Mouse (Mus musculus) hindbrain, embryonic 13.5 days (tissue): ENCODE data around the gene Nup107. TPM values are rescaled to one million over a fixed set of nuclear protein-coding genes. Genes with fewer than 3 reads are reported as not detected.
"Not testable (repeated sequence)": the region's sequence is repeated elsewhere in the genome, so short reads cannot be mapped to it uniquely, and the experiment has no call there.

ENCODE experiments used
- ATAC-seq: fragments of 200-750 bp; cut with Nextera tagmentation; 2 replicates; pipeline ENCODE4 v1.8.0; 2017; ENCODE audit warnings: moderate TSS enrichment; ENCODE audit not compliant: low FRiP score
- H3K27ac ChIP-seq: fragments of 300-500 bp; sonication (generic); 2 replicates; pipeline ENCODE4 v1.5.1; 2015; ENCODE audit warnings: inconsistent platforms, mild to moderate bottlenecking, moderate library complexity
- H3K27me3 ChIP-seq: fragments of 300-500 bp; sonication (generic); 2 replicates; pipeline ENCODE4 v1.6.1; 2015; ENCODE audit warnings: mild to moderate bottlenecking, inconsistent platforms
- H3K36me3 ChIP-seq: fragments of 300-500 bp; sonication (generic); 2 replicates; pipeline ENCODE4 v1.6.1; 2015; ENCODE audit warnings: mild to moderate bottlenecking, inconsistent platforms
- H3K4me1 ChIP-seq: fragments of 300-500 bp; sonication (generic); replicated peaks from 2 replicates; pipeline ENCODE4 v1.6.1; 2015; ENCODE audit warnings: inconsistent platforms
- H3K4me2 ChIP-seq: fragments of 300-500 bp; sonication (generic); 2 replicates; pipeline ENCODE4 v1.6.1; 2015; ENCODE audit warnings: inconsistent platforms, mild to moderate bottlenecking, moderate library complexity
- H3K4me3 ChIP-seq: fragments of 300-500 bp; sonication (generic); 2 replicates; pipeline ENCODE4 v1.5.1; 2015; ENCODE audit warnings: mild to moderate bottlenecking, inconsistent platforms
- H3K9ac ChIP-seq: fragments of 300-500 bp; sonication (generic); 2 replicates; pipeline ENCODE4 v1.6.1; 2015; ENCODE audit warnings: mild to moderate bottlenecking, inconsistent platforms
- H3K9me3 ChIP-seq: fragments of 300-500 bp; sonication (generic); 2 replicates; pipeline ENCODE4 v1.6.1; 2016; ENCODE audit warnings: inconsistent platforms
- WGBS: fragments of 180-500 bp; shearing (Covaris S2); methylation state at CpG from one replicate; pipeline ENCODE4 v1.1.7; 2015; 5-methylcytosine and 5-hydroxymethylcytosine counted together
- polyA plus RNA-seq: library from polyadenylated mRNA; unstranded; fragments of >200 nt; fragmentation: Nextera tagmentation; extraction: Ambion mirVana; gene quantifications from 2 replicates; pipeline ENCODE4 v1.2.1, GENCODE M21; 2015

Nup107 gene
- polyA plus RNA-seq, 1 experiment from 2014 or later, result 42.5 TPM

- H3K9ac ChIP-seq, result no peak overlapping the region
- WGBS, result 93% methylated on average over 14 of the region's 14 CpGs
- no peaks in the 10 kb centered on the region for H3K9me3 ChIP-seq
- H3K27ac ChIP-seq, result no peak overlapping the region
- H3K36me3 ChIP-seq, result peaks cover 42% of the 10 kb centered on the region
- no peak for ATAC-seq
- peaks cover 6% of the 10 kb centered on the region for H3K4me1 ChIP-seq
- no peaks in the 10 kb centered on the region for H3K27me3 ChIP-seq
- H3K4me3 ChIP-seq, result no peak overlapping the region
- no peak overlapping the region for H3K4me2 ChIP-seq
Measured at GRCm38 (mm10) chr10:117749787-117750343, 42.6 kb downstream of the Nup107 start.

DNA sequence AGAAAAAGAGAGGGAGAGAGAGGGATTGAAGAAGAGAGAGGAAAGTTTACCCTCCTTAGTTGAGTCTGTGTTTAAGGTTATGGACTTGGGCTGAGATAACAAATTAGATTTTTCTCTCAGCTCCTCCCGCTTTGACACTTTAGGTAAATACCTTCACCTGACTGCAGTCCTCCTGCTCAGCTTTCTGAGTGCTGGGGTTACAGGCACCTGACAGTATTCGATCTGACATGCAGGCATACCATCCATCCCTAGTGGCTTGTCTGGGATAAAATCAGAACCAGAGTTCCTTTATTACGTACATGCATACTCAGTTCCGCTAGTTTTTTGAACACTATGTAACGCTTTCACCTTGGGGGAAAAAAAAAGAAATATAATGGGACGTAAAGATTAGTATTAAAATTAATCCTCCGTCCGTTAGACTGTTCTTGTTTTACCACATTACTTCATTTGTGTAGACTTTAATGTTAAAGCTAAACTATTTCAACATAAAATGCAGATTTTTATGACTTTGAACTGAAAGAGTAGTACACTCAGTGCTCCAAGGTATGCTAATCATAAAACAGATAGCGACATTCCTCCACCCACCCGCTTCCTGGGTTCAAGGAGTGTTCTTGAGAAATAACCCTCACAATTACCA lies 43.3 kb downstream of the Nup107 start:
- Histone ChIP-seq H3K27me3 (no peaks in the 10 kb centered on the region), H3K4me2 (no peak overlapping the region), H3K4me1 (peaks cover 13% of the 10 kb centered on the region), H3K4me3 (no peak overlapping the region), H3K9me3 (no peaks in the 10 kb centered on the region), H3K9ac (no peak overlapping the region), H3K27ac (no peak overlapping the region), H3K36me3 (peaks cover 36% of the 10 kb centered on the region)
- ATAC-seq, result no peak
- 97% methylated on average over 10 of the region's 10 CpGs for WGBS

DNA sequence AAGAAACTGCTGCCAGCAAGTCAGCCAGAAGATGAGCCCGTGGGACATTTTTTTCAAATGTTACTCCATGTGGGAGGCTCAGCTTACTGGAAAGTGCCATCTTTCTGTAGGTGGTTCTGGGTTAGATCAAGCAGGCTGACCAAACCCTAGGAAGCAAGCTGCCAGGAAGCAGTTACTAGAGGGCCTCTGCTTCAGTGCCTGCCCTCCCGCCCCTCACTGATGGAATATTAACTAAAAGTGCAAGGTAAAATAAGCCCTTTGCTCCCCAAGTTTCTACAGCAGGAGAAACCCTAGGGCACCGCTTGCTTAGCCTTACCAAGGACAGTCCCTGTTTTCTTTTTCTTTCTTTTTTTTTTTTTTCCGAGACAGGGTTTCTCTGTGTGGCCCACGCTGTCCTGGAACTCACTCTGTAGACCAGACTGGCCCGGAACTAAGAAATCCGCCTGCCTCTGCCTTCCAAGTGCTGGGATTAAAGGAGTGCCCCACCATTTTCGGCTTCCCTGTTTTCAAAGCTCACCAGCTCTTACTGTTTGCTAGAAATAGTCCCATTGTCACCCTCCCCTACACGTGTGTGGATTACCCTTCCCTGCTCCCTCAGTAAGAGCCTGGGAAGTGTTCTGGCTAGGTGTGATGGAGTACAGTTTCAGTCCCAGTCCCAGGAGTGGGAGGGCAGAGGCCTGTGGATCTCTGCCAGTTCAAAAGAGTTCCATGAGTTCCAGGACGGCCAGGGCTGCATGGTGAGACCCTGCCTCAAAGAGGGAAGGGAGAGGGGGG lies 44.0 kb downstream of the Nup107 start:
- Histone ChIP-seq H3K27me3 (no peaks in the 10 kb centered on the region), H3K4me3 (no peak overlapping the region), H3K4me2 (no peak overlapping the region), H3K9me3 (no peaks in the 10 kb centered on the region), H3K36me3 (peaks cover 40% of the 10 kb centered on the region), H3K27ac (no peak overlapping the region), H3K9ac (no peak overlapping the region), H3K4me1 (peaks cover 20% of the 10 kb centered on the region)
- 93% methylated on average over 10 of the region's 10 CpGs for whole genome bisulfite sequencing
- no peak for ATAC-seq

DNA sequence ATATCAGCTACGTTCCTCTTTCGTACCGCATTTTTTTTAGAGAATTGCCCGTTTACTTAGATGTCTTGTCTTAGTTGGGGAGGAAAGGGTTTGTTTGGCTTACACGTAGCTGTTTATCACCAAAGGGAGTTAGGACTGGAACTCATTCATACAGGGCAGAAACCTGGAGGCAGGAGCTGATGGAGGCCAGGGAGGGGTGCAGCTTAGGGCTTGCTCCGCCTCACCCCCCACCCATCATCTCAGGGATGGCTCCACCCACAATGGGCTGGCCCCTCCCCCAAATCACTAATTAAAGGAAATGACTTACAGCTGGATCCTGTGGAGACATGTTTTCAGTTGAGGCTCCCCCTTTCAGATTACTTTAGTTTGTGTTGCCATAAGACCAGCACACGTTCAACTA lies 44.8 kb downstream of the Nup107 start:
- peaks cover 36% of the 10 kb centered on the region for H3K36me3 ChIP-seq
- peaks cover 24% of the 10 kb centered on the region for H3K4me1 ChIP-seq
- no peaks in the 10 kb centered on the region for H3K27me3 ChIP-seq
- no peak for ATAC-seq
- WGBS, result 96% methylated on average over 7 of the region's 7 CpGs
- no peak overlapping the region for H3K4me3 ChIP-seq
- no peak overlapping the region for H3K9ac ChIP-seq
- no peak overlapping the region for H3K27ac ChIP-seq
- H3K9me3 ChIP-seq, result no peaks in the 10 kb centered on the region
- H3K4me2 ChIP-seq, result no peak overlapping the region

DNA sequence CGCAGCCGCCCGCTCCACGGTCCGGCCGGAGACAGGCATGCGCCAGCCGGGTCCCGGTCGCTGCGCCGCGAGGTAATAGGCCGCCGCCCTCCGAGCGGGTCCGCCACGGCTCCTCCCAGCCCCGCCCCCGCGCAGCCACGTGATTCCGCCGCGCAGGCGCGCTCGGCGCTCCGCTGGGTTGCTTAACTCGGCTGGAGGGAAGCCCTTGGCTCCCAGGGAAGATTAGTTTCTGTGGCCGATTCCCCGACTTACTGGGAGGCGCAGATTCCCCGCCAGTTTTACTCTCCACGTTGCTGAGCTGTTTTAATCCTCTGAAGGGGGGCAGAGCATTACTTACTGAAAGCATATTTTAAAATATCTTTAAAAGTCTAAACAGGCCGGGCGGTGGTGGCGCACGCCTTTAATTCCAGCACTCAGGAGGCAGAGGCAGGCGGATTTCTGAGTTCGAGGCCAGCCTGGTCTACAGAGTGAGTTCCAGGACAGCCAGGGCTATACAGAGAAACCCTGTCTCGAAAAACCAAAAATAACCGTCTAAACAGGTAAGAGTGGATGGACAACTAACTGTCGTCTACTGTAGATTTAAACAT lies 46.1 kb downstream of the Nup107 start, which contains the start of gene Slc35e3:
Slc35e3 (minus strand) TSS at position 69 of the 587 bp plus-strand sequence.
- peaks cover 31% of the 10 kb centered on the region for H3K36me3 ChIP-seq
- WGBS, result 14% methylated on average over 46 of the region's 46 CpGs
- H3K9ac ChIP-seq, result peak within 1 kb of the TSS; percentile 82
- H3K4me3 ChIP-seq, result peak within 1 kb of the TSS; percentile 57
- H3K27me3 ChIP-seq, result no peaks in the 10 kb centered on the region
- H3K27ac ChIP-seq, result peak within 1 kb of the TSS; percentile 69
- peak within 1 kb of the TSS; percentile 65 for H3K4me2 ChIP-seq
- H3K9me3 ChIP-seq, result no peaks in the 10 kb centered on the region
- peak; percentile 97 for ATAC-seq
- peaks cover 26% of the 10 kb centered on the region for H3K4me1 ChIP-seq

- Histone ChIP-seq H3K27ac (peak overlapping the region; percentile 69), H3K4me3 (peak overlapping the region; percentile 57), H3K9ac (peak overlapping the region; percentile 82), H3K4me2 (peak overlapping the region; percentile 65), H3K4me1 (peaks cover 26% of the 10 kb centered on the region), H3K36me3 (peaks cover 29% of the 10 kb centered on the region)
- H3K27me3 ChIP-seq, H3K9me3 ChIP-seq: not testable (repeated sequence)
- WGBS, result under 1% methylated on average over 14 of the region's 46 CpGs
- peak; percentile 78 for ATAC-seq
Measured at GRCm38 (mm10) chr10:117745570-117746296, 46.8 kb downstream of the Nup107 start.

GRCm38 (mm10) chr10:117743917-117744316 lies 48.6 kb downstream of the Nup107 start:
- Histone ChIP-seq H3K9ac (peak overlapping the region; percentile 82), H3K36me3 (peaks cover 36% of the 10 kb centered on the region), H3K27me3 (no peaks in the 10 kb centered on the region), H3K27ac (no peak overlapping the region), H3K4me1 (peaks cover 26% of the 10 kb centered on the region), H3K4me3 (peak overlapping the region; percentile 57; the same call in 1 of the 2 replicates), H3K9me3 (no peaks in the 10 kb centered on the region), H3K4me2 (peak overlapping the region; percentile 65)
- ATAC-seq, result no peak
- 88% methylated on average over 4 of the region's 4 CpGs for WGBS

- H3K9me3 ChIP-seq, result no peaks in the 10 kb centered on the region
- ATAC-seq, result no peak
- no peak overlapping the region for H3K9ac ChIP-seq
- H3K27ac ChIP-seq, result no peak overlapping the region
- no peak overlapping the region for H3K4me2 ChIP-seq
- H3K4me3 ChIP-seq, result no peak overlapping the region
- peaks cover 40% of the 10 kb centered on the region for H3K36me3 ChIP-seq
- H3K27me3 ChIP-seq, result no peaks in the 10 kb centered on the region
- peaks cover 26% of the 10 kb centered on the region for H3K4me1 ChIP-seq
- WGBS, result 89% methylated on average over 2 of the region's 2 CpGs
Measured at GRCm38 (mm10) chr10:117743182-117743581, 49.3 kb downstream of the Nup107 start.

DNA sequence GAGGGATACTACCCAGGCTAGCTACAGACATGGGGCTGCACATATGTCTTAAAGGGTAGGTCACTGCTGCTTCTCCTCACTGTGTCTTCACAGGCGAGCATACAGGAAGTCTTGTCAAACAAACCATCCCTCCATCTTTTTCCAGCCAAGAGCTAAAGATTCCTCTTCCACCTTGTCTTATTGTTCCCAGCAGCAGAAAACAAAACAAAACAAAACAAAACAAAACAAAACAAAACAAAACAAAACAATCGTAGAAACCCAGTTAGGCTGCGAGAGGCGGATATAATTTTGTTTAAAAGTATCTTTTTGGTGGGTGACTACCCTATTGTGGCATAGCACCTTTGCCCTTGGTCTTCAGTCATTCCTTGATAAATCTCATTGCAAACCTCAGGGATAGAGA lies 49.9 kb downstream of the Nup107 start:
- no peak overlapping the region for H3K4me3 ChIP-seq
- H3K36me3 ChIP-seq, result peaks cover 46% of the 10 kb centered on the region
- H3K4me1 ChIP-seq, result peaks cover 26% of the 10 kb centered on the region
- no peaks in the 10 kb centered on the region for H3K9me3 ChIP-seq
- H3K9ac ChIP-seq, result no peak overlapping the region
- 93% methylated on average over 4 of the region's 4 CpGs for WGBS
- no peak overlapping the region for H3K27ac ChIP-seq
- H3K27me3 ChIP-seq, result no peaks in the 10 kb centered on the region
- H3K4me2 ChIP-seq, result no peak overlapping the region
- ATAC-seq, result no peak

DNA sequence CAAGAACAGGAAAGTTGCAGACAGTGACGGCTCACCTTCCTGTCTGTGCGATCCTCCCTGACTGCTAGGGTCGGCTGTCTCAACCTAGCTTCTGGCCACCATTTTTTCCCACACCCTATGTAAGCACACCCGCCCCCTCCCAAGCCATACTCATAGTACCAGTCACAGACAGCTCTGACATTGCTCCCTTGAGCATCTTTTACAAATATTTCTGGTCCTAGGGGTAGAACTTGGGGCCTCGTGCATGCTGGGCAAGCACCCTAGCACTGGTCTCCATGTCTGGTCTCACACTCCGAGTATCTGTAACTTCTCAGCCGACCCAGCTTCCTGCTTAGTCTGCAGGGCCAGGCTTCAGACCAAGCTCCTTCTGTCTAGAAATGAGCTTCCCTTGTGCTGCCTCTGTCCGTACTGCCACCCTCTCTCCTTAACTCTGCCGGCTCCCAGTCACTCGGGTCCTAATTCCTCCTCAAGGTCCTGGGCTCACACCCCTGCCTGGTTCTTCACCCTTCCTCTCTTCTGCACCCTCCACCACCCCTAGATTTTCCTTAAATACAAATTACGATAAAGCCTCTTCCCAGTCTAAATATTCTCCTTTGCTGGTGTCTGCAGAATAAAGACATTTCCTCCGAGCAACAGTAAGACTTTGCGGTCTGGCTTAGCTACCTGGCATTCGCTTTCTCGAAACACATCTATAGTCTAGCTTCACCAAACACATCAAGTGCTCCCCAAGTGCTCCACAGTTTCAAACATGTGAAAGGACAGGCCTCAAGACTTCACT lies 50.6 kb downstream of the Nup107 start:
- Histone ChIP-seq H3K4me1 (peaks cover 26% of the 10 kb centered on the region), H3K4me3 (no peak overlapping the region), H3K4me2 (no peak overlapping the region), H3K9ac (no peak overlapping the region), H3K36me3 (peaks cover 53% of the 10 kb centered on the region), H3K27me3 (no peaks in the 10 kb centered on the region), H3K9me3 (no peaks in the 10 kb centered on the region), H3K27ac (no peak overlapping the region)
- WGBS, result 89% methylated on average over 15 of the region's 15 CpGs
- ATAC-seq, result no peak

GRCm38 (mm10) chr10:117740921-117741320 lies 51.6 kb downstream of the Nup107 start:
- no peak for ATAC-seq
- Histone ChIP-seq H3K4me1 (peaks cover 26% of the 10 kb centered on the region), H3K9me3 (no peaks in the 10 kb centered on the region), H3K4me3 (no peak overlapping the region), H3K4me2 (no peak overlapping the region), H3K27me3 (no peaks in the 10 kb centered on the region), H3K27ac (no peak overlapping the region), H3K36me3 (peaks cover 63% of the 10 kb centered on the region), H3K9ac (no peak overlapping the region)
- WGBS, result 91% methylated on average over 9 of the region's 9 CpGs
